Mouse (Mus musculus) WW6 (cell line): ENCODE data around the gene Letmd1.
"Not testable (repeated sequence)": the region's sequence is repeated elsewhere in the genome, so short reads cannot be mapped to it uniquely, and the experiment has no call there.

Experiments used
- DNase-seq: peaks from one replicate; pipeline ENCODE4 v3.0.0-alpha.2; 2013; ENCODE audit warnings: low read depth, low spot score

Gene Letmd1

DNA sequence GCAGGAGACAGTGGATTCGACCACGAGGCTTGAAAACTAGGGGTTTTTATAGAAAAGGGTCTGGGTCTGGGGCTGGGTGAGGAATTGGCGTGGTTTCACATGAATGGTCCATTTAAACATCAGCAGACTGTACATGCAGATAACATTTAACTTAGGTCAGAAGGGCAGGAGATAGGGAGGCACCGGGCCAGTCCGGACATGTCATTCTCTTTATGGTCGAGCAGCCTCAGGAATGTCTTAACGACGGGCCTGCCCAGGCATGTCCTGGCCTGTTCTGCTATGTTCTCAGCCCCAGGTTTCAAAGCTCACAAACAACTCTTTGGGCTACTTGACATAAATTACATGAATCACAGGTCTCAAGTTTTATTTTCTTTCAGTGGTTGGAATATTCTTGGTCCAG lies 30.7 kb downstream of the Letmd1 start:
- DNase-seq, result not testable (repeated sequence)

GRCm38 (mm10) chr15:100508454-100509167 lies 39.8 kb downstream of the Letmd1 start:
- no peak for DNase-seq

- DNase-seq, result no peak
These were observed 41.2 kb downstream of the Letmd1 start for GRCm38 (mm10) chr15:100510072-100510471.

- no peak for DNase-seq
These were observed 44.6 kb downstream of the Letmd1 start for GRCm38 (mm10) chr15:100513387-100513786.

GRCm38 (mm10) chr15:100515121-100515520 lies 46.3 kb downstream of the Letmd1 start:
- no peak for DNase-seq

DNA sequence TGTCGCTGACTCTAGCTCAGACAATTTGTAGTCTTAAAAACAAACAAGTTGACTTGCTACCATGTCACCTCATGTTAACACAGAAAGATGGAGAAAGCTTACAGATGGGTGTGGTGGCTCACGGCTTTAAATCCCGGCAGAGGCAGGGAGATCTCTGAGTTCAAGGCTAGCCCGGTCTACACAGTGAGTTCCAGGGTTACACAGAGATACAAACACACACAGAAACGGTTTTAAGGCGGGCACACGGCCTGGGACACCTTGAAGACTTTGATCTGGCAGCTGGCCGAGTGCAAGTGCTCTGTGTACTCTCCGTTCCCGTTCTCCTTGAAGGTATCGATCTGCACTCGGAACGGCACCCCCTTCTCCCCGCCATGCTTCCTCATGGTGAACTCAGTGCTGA lies 51.5 kb downstream of the Letmd1 start:
- DNase-seq, result no peak

DNA sequence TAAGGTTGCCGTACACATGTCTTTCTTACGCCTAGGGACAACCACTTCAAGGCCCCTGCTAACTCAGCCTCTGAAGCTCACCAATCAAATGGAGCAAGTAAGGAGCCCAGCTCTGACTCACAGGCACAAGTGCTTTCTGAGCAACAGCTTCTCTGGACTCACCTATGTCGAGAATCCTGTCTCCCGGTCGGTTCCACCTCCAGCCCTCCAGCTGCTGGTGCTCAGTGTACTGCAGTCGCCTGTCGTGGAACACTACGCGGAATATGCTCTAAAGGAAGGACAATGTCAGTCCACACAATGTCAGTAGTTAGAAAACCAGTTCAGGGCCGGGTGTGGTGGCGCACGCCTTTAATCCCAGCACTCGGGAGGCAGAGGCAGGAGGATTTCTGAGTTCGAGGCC lies 56.6 kb downstream of the Letmd1 start:
- no peak for DNase-seq

DNA sequence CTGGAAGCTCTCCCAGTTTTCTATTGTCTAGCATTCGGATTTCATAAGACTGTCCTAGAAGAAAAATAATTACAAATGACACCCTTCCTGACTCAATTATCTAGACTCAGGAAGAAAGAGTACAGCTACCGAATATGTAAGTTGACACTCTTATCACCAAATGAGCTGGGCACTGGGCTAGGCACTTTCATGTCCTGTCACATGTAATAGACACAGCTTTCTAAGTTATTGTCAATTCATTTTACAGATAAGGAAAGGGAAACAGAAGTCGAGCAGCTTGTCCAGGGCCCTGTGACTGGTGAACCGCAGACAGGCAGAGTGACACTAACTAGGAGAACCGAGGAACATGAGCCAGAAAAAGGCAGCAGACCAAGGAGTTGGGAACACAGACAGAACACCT lies 59.1 kb downstream of the Letmd1 start:
- no peak for DNase-seq
